Mouse (Mus musculus): ENCODE data around the gene Vmn2r35. TPM values are rescaled to one million over a fixed set of nuclear protein-coding genes. Genes with fewer than 3 reads are reported as not detected.
"Not testable (repeated sequence)": the region's sequence is repeated elsewhere in the genome, so short reads cannot be mapped to it uniquely, and the experiment has no call there.

Gene Vmn2r35
- total RNA-seq (2014; rRNA removed; ENCODE audit: low replicate concordance) (not detected in 2 replicates), polyA plus RNA-seq (2015; fragmentation: Nextera tagmentation; extraction: Ambion mirVana) (not detected in 2 replicates)

GRCm38 (mm10) chr7:7819767-7820166, at the start of gene Vmn2r35:
Gene Vmn2r35 (minus strand): TSS chr7:7819867.
- WGBS = no CpG with 5 or more reads among the region's 1 CpGs
- ATAC-seq (ENCODE audit: insufficient read depth, low read depth); DNase-seq (ENCODE audit: low spot score); H3K4me1 ChIP-seq (ENCODE audit: control insufficient read depth, insufficient read depth); H3K9me3 ChIP-seq (replicated peaks; ENCODE audit: control insufficient read depth, low read length); H3K4me2 ChIP-seq (ENCODE audit: low read depth, low read length); H3K27ac ChIP-seq (ENCODE audit: low read depth); H3K4me3 ChIP-seq (ENCODE audit: low read depth, low read length); H3K9ac ChIP-seq (replicated peaks; ENCODE audit: low read depth, low read length); H3K36me3 ChIP-seq (replicated peaks; ENCODE audit: control insufficient read depth, insufficient read depth, low read length); H3K27me3 ChIP-seq (ENCODE audit: control insufficient read depth, insufficient read depth, low read length): not testable (repeated sequence)

GRCm38 (mm10) chr7:7794196-7794595, 25.5 kb downstream of the Vmn2r35 start:
- H3K36me3 ChIP-seq (replicated peaks; ENCODE audit: control insufficient read depth, insufficient read depth, low read length); H3K4me1 ChIP-seq (ENCODE audit: control insufficient read depth, insufficient read depth); ATAC-seq (ENCODE audit: insufficient read depth, low read depth); H3K9me3 ChIP-seq (replicated peaks; ENCODE audit: control insufficient read depth, low read length); H3K4me3 ChIP-seq (ENCODE audit: low read depth, low read length); H3K27me3 ChIP-seq (ENCODE audit: control insufficient read depth, insufficient read depth, low read length); DNase-seq (ENCODE audit: low spot score); H3K9ac ChIP-seq (replicated peaks; ENCODE audit: low read depth, low read length); H3K27ac ChIP-seq (ENCODE audit: low read depth); H3K4me2 ChIP-seq (ENCODE audit: low read depth, low read length): not testable (repeated sequence)
- no CpG with 5 or more reads among the region's 25 CpGs for WGBS

Other genes with a start within 250 kb of the Vmn2r35 start
- not detected in 2 replicates for gene Vmn2r34, start 130.4 kb downstream of the Vmn2r35 start, total RNA-seq (2014; rRNA removed; ENCODE audit: low replicate concordance)
- gene Vmn2r34, start 130.4 kb downstream of the Vmn2r35 start, polyA plus RNA-seq (2015; fragmentation: Nextera tagmentation; extraction: Ambion mirVana) = not detected in 2 replicates
- gene Vmn2r36, start 82.6 kb upstream of the Vmn2r35 start, total RNA-seq (2014; rRNA removed; ENCODE audit: low replicate concordance) = not detected in 2 replicates
- not detected in 2 replicates for gene Vmn2r36, start 82.6 kb upstream of the Vmn2r35 start, polyA plus RNA-seq (2015; fragmentation: Nextera tagmentation; extraction: Ambion mirVana)

Data from heart, postnatal 0 days (tissue).